Mouse (Mus musculus): Measurements from ENCODE around the gene S1pr5. TPM values are rescaled to one million over a fixed set of nuclear protein-coding genes. Genes with fewer than 3 reads are reported as not detected.

The S1pr5 gene
- total and polyA plus RNA-seq, 2 experiments from 2014 or later, result 2.9 to 8.2 TPM

DNA sequence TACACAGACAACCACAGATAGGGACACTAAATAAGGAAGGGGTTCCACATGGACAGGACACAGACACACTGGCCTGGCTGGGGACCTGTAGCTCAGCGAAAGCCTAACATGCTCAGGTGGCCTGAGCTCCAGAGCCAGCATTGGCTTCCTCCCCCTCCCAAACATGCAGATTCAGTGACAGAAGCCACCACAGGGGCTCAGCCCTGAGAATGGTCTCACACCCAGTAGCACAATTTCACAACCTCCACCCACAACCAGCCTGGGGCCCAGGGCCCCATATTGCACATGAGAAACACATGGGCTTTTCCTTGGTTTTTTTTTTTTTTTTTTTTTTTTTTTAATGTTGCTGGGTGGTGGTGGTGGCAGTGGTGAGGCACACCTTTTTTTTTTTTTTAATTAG, 1.9 kb downstream of the S1pr5 start:
- WGBS, result 80% methylated on average over 1 of the region's 1 CpGs
- DNase-seq (ENCODE audit: low spot score) (no peak), ATAC-seq (no peak)
- Histone ChIP-seq H3K27ac (no peak overlapping the region), H3K36me3 (ENCODE audit: insufficient read depth, low read length) (no peaks in the 10 kb centered on the region), H3K4me2 (ENCODE audit: low read depth, low read length) (no peak overlapping the region), H3K4me1 (ENCODE audit: insufficient read depth, low read length) (no peaks in the 10 kb centered on the region), H3K27me3 (ENCODE audit: insufficient read depth, low read length) (peaks cover 46% of the 10 kb centered on the region), H3K9ac (replicated peaks; ENCODE audit: low read length) (no peak overlapping the region), H3K4me3 (ENCODE audit: low read length) (no peak overlapping the region), H3K9me3 (ENCODE audit: low read length) (no peaks in the 10 kb centered on the region)
- no peak for TF ChIP-seq CTCF (IDR thresholded peaks at IDR 0.05; ENCODE audit: low read depth)

DNA sequence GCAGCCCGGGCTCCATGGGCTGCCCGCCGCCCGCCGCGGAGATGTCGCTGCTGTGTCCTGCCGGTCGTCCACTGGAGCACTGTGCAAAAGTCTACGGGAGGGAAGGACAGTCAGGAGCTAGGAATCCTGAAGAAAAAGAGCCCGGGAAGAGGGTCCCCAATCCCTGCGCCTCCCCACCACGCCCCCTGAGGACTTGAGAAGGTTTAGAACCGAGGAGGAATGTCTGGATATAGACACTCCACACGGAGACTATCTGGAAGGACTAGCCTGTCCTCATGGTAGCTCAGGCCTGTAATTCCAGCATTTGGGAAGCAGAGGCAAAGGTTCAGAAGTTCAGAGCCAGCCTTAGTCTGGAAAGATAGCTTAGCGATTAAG, 3.1 kb downstream of the S1pr5 start:
- H3K36me3 ChIP-seq (ENCODE audit: insufficient read depth, low read length), result no peaks in the 10 kb centered on the region
- ATAC-seq (no peak), DNase-seq (ENCODE audit: low spot score) (no peak)
- TF ChIP-seq CTCF (IDR thresholded peaks at IDR 0.05; ENCODE audit: low read depth), result no peak
- 2% methylated on average over 8 of the region's 16 CpGs for WGBS
- no peaks in the 10 kb centered on the region for H3K4me1 ChIP-seq (ENCODE audit: insufficient read depth, low read length)
- peaks cover 46% of the 10 kb centered on the region for H3K27me3 ChIP-seq (ENCODE audit: insufficient read depth, low read length)
- H3K9ac ChIP-seq (replicated peaks; ENCODE audit: low read length), result peak overlapping the region; percentile 52; the same call in 1 of the 2 replicates
- H3K27ac ChIP-seq, result peak overlapping the region; percentile 67; the same call in 1 of the 2 replicates
- H3K9me3 ChIP-seq (ENCODE audit: low read length), result no peaks in the 10 kb centered on the region
- peak overlapping the region; percentile 47 for H3K4me3 ChIP-seq (ENCODE audit: low read length)
- H3K4me2 ChIP-seq (ENCODE audit: low read depth, low read length), result peak overlapping the region; percentile 80

DNA sequence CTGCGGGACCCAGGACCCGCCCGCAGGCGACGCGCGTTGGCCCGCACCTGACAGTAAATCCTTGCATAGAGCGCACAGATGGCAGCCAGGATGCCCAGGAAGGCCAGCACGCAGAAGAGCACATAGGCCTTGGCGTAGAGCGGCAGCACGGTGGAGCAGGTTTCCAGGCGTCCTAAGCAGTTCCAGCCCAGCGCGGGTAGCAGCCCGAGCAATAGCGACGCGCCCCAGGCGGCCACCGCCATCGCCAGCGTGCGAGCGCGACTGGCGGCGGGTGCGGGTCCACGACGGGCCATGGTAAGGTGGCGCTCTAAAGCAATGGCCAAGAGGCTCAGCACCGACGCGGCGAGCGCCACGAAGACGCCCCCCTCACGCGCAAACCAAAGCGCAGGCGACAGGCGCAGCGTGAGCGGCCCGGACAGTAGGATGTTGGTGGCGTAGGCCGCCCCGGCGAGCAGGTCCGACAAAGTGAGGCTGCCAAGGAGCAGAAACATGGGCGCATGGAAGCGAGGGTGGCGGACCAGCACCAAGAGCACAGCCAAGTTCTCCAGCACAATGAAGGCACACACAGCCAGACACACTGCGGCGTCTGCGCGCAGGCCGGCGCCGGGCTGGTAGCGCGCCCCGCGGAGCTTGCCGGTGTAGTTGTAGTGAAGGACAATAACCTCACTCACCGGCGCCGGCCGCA, 3.7 kb downstream of the S1pr5 start:
- ATAC-seq, result peak; percentile 59
- peak overlapping the region; percentile 52 for H3K9ac ChIP-seq (replicated peaks; ENCODE audit: low read length)
- H3K4me1 ChIP-seq (ENCODE audit: insufficient read depth, low read length), result no peaks in the 10 kb centered on the region
- peak; percentile 45 for DNase-seq (ENCODE audit: low spot score)
- H3K27ac ChIP-seq, result peak overlapping the region; percentile 67
- WGBS, result 1% methylated on average over 72 of the region's 72 CpGs
- peaks cover 43% of the 10 kb centered on the region for H3K27me3 ChIP-seq (ENCODE audit: insufficient read depth, low read length)
- TF ChIP-seq CTCF (IDR thresholded peaks at IDR 0.05; ENCODE audit: low read depth), result 0 out of 2 replicates have a peak, but pooled peaks have one; percentile 9
- peak overlapping the region; percentile 47 for H3K4me3 ChIP-seq (ENCODE audit: low read length)
- peak overlapping the region; percentile 80 for H3K4me2 ChIP-seq (ENCODE audit: low read depth, low read length)
- no peaks in the 10 kb centered on the region for H3K9me3 ChIP-seq (ENCODE audit: low read length)
- H3K36me3 ChIP-seq (ENCODE audit: insufficient read depth, low read length), result no peaks in the 10 kb centered on the region

DNA sequence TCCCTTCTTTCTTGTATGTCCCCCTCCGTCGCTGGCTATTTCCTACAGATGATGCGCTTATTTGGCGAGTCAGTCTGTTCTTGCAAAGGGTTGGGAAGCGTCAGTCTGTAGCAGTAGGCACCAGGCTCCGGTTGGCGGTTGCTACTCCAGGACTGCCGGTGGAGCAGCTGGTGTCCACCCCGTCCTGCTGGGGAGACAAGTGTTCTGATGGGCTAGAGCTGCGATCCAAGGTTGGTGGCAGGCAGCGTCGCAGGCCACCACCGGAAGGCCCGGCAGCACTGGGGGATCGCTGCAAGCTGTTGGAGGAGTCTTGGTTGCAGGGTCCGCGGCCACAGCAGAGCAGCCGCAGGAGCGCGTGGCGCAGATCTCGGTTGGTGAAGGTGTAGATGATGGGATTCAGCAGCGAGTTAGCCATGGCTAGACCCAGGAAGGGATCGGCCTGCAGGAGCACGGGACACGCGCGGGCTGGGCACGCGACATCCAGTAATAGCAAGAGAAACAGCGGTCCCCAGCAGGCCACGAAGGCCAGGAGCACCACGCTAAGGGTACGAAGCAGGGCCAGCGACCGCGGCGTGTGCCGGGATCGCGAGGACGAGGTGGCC, 4.3 kb downstream of the S1pr5 start:
- Histone ChIP-seq H3K27ac (peak overlapping the region; percentile 67), H3K4me3 (ENCODE audit: low read length) (peak overlapping the region; percentile 47), H3K9me3 (ENCODE audit: low read length) (no peaks in the 10 kb centered on the region), H3K4me2 (ENCODE audit: low read depth, low read length) (peak overlapping the region; percentile 80), H3K27me3 (ENCODE audit: insufficient read depth, low read length) (peaks cover 37% of the 10 kb centered on the region), H3K4me1 (ENCODE audit: insufficient read depth, low read length) (no peaks in the 10 kb centered on the region), H3K9ac (replicated peaks; ENCODE audit: low read length) (peak overlapping the region; percentile 52), H3K36me3 (ENCODE audit: insufficient read depth, low read length) (no peaks in the 10 kb centered on the region)
- 3% methylated on average over 42 of the region's 42 CpGs for WGBS
- DNase-seq (ENCODE audit: low spot score), result peak; percentile 31
- TF ChIP-seq CTCF (IDR thresholded peaks at IDR 0.05; ENCODE audit: low read depth), result no peak
- ATAC-seq, result peak; percentile 46

DNA sequence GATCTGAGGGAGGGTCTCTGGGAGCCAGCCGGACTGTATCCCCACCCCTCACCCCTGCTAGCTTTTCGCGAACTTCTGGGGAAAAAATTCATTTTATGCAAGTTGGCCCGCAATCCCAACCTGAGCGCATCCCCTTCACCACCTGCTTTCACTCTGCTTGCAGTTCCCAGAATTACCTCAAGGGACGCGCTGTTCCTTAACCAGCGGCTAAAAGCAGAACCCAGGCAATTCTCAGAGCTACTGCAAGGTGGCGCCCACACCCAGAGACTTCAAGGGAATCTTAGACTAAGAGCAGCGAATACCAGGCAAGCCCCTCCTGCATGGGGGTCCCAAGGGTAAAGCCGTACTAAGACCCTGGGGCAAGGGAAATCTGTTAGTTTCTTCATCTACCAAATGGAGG, 6.9 kb downstream of the S1pr5 start:
- Histone ChIP-seq H3K4me2 (ENCODE audit: low read depth, low read length) (no peak overlapping the region), H3K9me3 (ENCODE audit: low read length) (no peaks in the 10 kb centered on the region), H3K4me1 (ENCODE audit: insufficient read depth, low read length) (peaks cover 8% of the 10 kb centered on the region; the same call in 1 of the 2 replicates), H3K9ac (replicated peaks; ENCODE audit: low read length) (no peak overlapping the region), H3K27ac (no peak overlapping the region), H3K36me3 (ENCODE audit: insufficient read depth, low read length) (no peaks in the 10 kb centered on the region), H3K27me3 (ENCODE audit: insufficient read depth, low read length) (peaks cover 23% of the 10 kb centered on the region), H3K4me3 (ENCODE audit: low read length) (no peak overlapping the region)
- no peak for ATAC-seq
- TF ChIP-seq CTCF (IDR thresholded peaks at IDR 0.05; ENCODE audit: low read depth), result peak; percentile 99
- 7% methylated on average over 11 of the region's 11 CpGs for WGBS
- DNase-seq (ENCODE audit: low spot score), result peak; percentile 94

DNA sequence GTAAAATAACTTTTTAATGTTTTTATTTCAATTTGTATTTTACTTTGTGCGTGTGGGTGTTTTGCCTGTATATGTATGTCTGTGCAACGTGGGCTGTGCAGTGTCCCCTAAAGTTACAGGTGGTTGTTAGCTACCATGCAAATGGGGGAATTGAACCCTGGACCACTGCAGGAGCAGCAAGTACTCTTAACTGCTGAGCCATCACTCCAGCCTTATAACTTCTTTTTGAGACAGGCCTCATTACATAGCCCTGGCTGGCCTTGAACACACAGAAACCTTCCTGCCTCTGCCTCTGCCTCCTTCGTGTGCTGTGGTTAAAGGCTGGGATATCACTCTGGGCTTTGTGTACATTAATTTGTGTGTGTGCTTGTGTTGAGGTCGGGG, 8.8 kb downstream of the S1pr5 start:
- peaks cover 17% of the 10 kb centered on the region for H3K27me3 ChIP-seq (ENCODE audit: insufficient read depth, low read length)
- H3K9me3 ChIP-seq (ENCODE audit: low read length), result no peaks in the 10 kb centered on the region
- H3K36me3 ChIP-seq (ENCODE audit: insufficient read depth, low read length), result no peaks in the 10 kb centered on the region
- ATAC-seq (no peak), DNase-seq (ENCODE audit: low spot score) (no peak)
- H3K4me3 ChIP-seq (ENCODE audit: low read length), result peak overlapping the region; percentile 52
- peak overlapping the region; percentile 69 for H3K4me2 ChIP-seq (ENCODE audit: low read depth, low read length)
- peaks cover 8% of the 10 kb centered on the region; the same call in 1 of the 2 replicates for H3K4me1 ChIP-seq (ENCODE audit: insufficient read depth, low read length)
- peak overlapping the region; percentile 72; the same call in 1 of the 2 replicates for H3K9ac ChIP-seq (replicated peaks; ENCODE audit: low read length)
- no peak for TF ChIP-seq CTCF (IDR thresholded peaks at IDR 0.05; ENCODE audit: low read depth)
- 30% methylated on average over 4 of the region's 4 CpGs for WGBS
- H3K27ac ChIP-seq, result peak overlapping the region; percentile 76; the same call in 1 of the 2 replicates
